Mouse (Mus musculus): Measurements from ENCODE around the gene Gm8374. TPM values are rescaled to one million over a fixed set of nuclear protein-coding genes. Genes with fewer than 3 reads are reported as not detected.
"Not testable (repeated sequence)": the region's sequence is repeated elsewhere in the genome, so short reads cannot be mapped to it uniquely, and the experiment has no call there.

Gene Gm8374
- not detected for total RNA-seq (2021)
- long read RNA-seq, experiment 1, result 0 reads
- long read RNA-seq, experiment 2, result 0 reads

- H3K27ac ChIP-seq; H3K4me3 ChIP-seq; DNase-seq (ENCODE audit: low spot score in 2 of 2): not testable (repeated sequence)
These were observed at the start of gene Gm8374 for GRCm38 (mm10) chr14:7365034-7365433. Gm8374 (minus strand) TSS chr14:7365134.

- H3K4me3 ChIP-seq, result not testable (repeated sequence)
These were observed 32.6 kb downstream of the Gm8374 start, which contains the start of gene Gm5797 for GRCm38 (mm10) chr14:7332295-7332694. Gm5797 (minus strand) TSS chr14:7332395.

GRCm38 (mm10) chr14:7315093-7315492 lies 49.8 kb downstream of the Gm8374 start:
- DNase-seq (ENCODE audit: low spot score in 2 of 2); H3K27ac ChIP-seq: not testable (repeated sequence)
- H3K4me3 ChIP-seq, result peak overlapping the region; percentile 41

More at GRCm38 (mm10) chr14:7332295-7332694, 32.6 kb downstream of the Gm8374 start, which contains the start of gene Gm5797:
- not testable (repeated sequence) for H3K27ac ChIP-seq; DNase-seq (ENCODE audit: low spot score in 2 of 2)

GRCm38 (mm10) chr14:7314661-7315060 lies 50.3 kb downstream of the Gm8374 start, which contains the start of gene Gm3739:
Gm3739 (minus strand) TSS chr14:7315049.
- DNase-seq (ENCODE audit: low spot score in 2 of 2), result peak in 1 of 2 experiments; percentile 8
- peak within 1 kb of the TSS; percentile 41 for H3K4me3 ChIP-seq
- not testable (repeated sequence) for H3K27ac ChIP-seq

Other genes starting within 250 kb of the Gm8374 start
- gene Gm6676, start 239.7 kb downstream of the Gm8374 start, total RNA-seq (2021), result not detected
- 1 to 10 TPM; 1.3 to 1.5 TPM for gene Gm3512, start 190.6 kb downstream of the Gm8374 start, total RNA-seq (2021)
- not detected for gene Gm16434, start 170.6 kb downstream of the Gm8374 start, total RNA-seq (2021)
- not detected for gene Gm3727, start 100.4 kb downstream of the Gm8374 start, total RNA-seq (2021)
- 1 to 10 TPM in 1 of 2 experiments, under 1 TPM in 1; 0.66 to 1.0 TPM for gene Gm3739, start 50.1 kb downstream of the Gm8374 start, total RNA-seq (2021)
- not detected for gene Gm5797, start 32.7 kb downstream of the Gm8374 start, total RNA-seq (2021)
- gene Gm3755, start 85.8 kb upstream of the Gm8374 start, total RNA-seq (2021), result under 1 TPM in 1 of 2 experiments, not detected in 1; 0.36 TPM
- gene Gm3752, start 118.6 kb upstream of the Gm8374 start, total RNA-seq (2021), result under 1 TPM; 0.41 to 0.81 TPM
- gene Gm3558, start 203.4 kb upstream of the Gm8374 start, total RNA-seq (2021), result 10 to 100 TPM in 1 of 2 experiments, 1 to 10 TPM in 1; 9.7 to 10.3 TPM
- gene Gm10338, start 230.5 kb upstream of the Gm8374 start, total RNA-seq (2021), result not detected